Mouse (Mus musculus): ENCODE data around the gene Il23r. TPM values are rescaled to one million over a fixed set of nuclear protein-coding genes. Genes with fewer than 3 reads are reported as not detected.

Gene Il23r
- polyA plus RNA-seq (2014; fragmentation: Nextera tagmentation; extraction: Ambion mirVana): not detected in 2 replicates

DNA sequence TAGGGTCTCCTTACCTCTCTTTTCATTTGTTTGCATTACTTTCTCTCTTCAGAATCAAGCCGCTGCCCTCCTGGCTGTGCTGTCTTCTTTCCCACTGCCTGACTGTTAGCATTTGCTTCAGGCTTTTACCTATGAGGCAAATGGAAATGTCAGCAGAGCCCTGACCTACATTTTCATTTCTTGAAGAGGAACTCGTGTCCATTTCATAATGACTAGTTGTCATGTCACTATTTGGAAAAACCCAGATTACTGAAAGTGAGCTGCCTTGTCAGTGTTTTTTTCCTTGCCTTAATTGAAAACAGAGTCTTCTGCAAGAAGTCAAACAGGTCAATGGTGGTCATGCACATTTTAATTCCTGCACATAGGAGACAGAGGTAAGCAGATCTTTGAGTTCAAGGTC, at the start of gene Il23r:
Il23r (minus strand) TSS at position 101 of the 400 bp plus-strand sequence.
- H3K4me3 ChIP-seq (ENCODE audit: control insufficient read depth in 1 of 2, insufficient read depth in 1 of 2, low read depth in 1 of 2, low read length in 2 of 2): no peak within 1 kb of the TSS
- H3K4me2 ChIP-seq (ENCODE audit: low read length): no peak within 1 kb of the TSS
- H3K4me1 ChIP-seq (ENCODE audit: control insufficient read depth in 2 of 2, insufficient read depth in 2 of 2, low read length in 2 of 2): no peaks in the 10 kb centered on the region
- no peak within 1 kb of the TSS for H3K27ac ChIP-seq (replicated peaks in 1 of 2; ENCODE audit: control insufficient read depth in 1 of 2, insufficient read depth in 1 of 2, low read depth in 2 of 2, low read length in 2 of 2)
- WGBS: 78% methylated on average over 2 of the region's 2 CpGs
- no peaks in the 10 kb centered on the region for H3K9me3 ChIP-seq (ENCODE audit: control insufficient read depth, low read length)
- no peak within 1 kb of the TSS for H3K9ac ChIP-seq (ENCODE audit: low read length)
- no peaks in the 10 kb centered on the region for H3K27me3 ChIP-seq (ENCODE audit: control insufficient read depth, insufficient read depth, low read length)
- ATAC-seq (ENCODE audit: insufficient number of reproducible peaks, insufficient read depth, low FRiP score, low read depth): no peak
- no peaks in the 10 kb centered on the region for H3K36me3 ChIP-seq (ENCODE audit: control insufficient read depth, insufficient read depth, low read length)

GRCm38 (mm10) chr6:67535777-67536054, 44.1 kb upstream of the Il23r start, which contains the start of gene Tacstd2:
Gene Tacstd2, minus strand, starts transcription at chr6:67535796.
- 6% methylated on average over 8 of the region's 8 CpGs for WGBS
- ATAC-seq (ENCODE audit: insufficient number of reproducible peaks, insufficient read depth, low FRiP score, low read depth): no peak
- peak within 1 kb of the TSS; percentile 25; the same call in 1 of the 2 replicates for H3K9ac ChIP-seq (ENCODE audit: low read length)
- H3K4me3 ChIP-seq (ENCODE audit: control insufficient read depth in 1 of 2, insufficient read depth in 1 of 2, low read depth in 1 of 2, low read length in 2 of 2): peak within 1 kb of the TSS; percentile 46 to 49
- peak within 1 kb of the TSS; percentile 86 for H3K4me2 ChIP-seq (ENCODE audit: low read length)
- H3K36me3 ChIP-seq (ENCODE audit: control insufficient read depth, insufficient read depth, low read length): no peaks in the 10 kb centered on the region
- H3K27ac ChIP-seq (replicated peaks in 1 of 2; ENCODE audit: control insufficient read depth in 1 of 2, insufficient read depth in 1 of 2, low read depth in 2 of 2, low read length in 2 of 2): no peak within 1 kb of the TSS
- no peaks in the 10 kb centered on the region for H3K9me3 ChIP-seq (ENCODE audit: control insufficient read depth, low read length)
- H3K27me3 ChIP-seq (ENCODE audit: control insufficient read depth, insufficient read depth, low read length): peaks cover 64% of the 10 kb centered on the region
- H3K4me1 ChIP-seq (ENCODE audit: control insufficient read depth in 2 of 2, insufficient read depth in 2 of 2, low read length in 2 of 2): peaks cover 3 to 12% of the 10 kb centered on the region in 2 experiments; a peak in 3 of 4 replicates

GRCm38 (mm10) chr6:67535005-67535776, 43.5 kb upstream of the Il23r start:
- ATAC-seq (ENCODE audit: insufficient number of reproducible peaks, insufficient read depth, low FRiP score, low read depth): no peak
- peaks cover 64% of the 10 kb centered on the region for H3K27me3 ChIP-seq (ENCODE audit: control insufficient read depth, insufficient read depth, low read length)

DNA sequence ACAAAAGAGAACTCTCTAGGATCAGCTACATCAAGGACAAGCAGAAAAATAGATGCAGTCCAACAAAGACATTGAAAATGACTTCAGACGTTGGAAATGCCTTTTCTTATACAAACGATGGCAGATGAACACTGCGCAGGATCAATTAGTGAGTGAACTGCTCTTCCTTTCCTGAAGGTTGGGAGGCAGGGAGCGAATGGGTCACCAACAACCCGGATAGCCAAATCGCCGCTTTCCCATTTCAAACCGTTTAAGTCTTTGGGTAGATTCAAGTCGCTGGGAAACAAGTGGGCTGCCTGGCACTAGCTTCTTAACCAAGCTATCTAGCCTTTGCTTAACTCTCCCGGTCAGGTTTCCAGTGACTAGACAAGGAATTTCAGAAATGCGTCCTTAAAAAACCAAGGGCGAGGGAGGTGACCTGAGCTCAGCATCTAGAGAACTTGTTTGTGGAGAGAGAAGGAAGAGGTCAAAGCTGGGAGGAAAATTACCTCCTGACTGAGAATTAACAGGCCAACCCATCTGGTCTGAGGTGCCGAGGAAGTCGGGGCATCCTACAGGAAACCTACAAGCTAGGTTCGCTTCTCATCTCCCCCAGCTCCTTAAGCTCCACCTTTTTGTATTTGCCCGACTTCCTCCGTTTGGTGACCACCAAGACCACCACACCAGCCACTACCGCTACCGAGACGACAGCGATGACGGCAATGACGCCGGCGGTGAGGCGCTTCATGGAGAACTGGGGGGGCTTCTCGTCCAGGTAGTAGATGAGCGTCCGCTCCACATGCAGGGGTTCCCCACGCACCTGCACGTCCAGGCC, 42.7 kb upstream of the Il23r start:
- Histone ChIP-seq H3K9ac (ENCODE audit: low read length) (peak overlapping the region; percentile 25; the same call in 1 of the 2 replicates), H3K9me3 (ENCODE audit: control insufficient read depth, low read length) (no peaks in the 10 kb centered on the region), H3K27ac (replicated peaks in 1 of 2; ENCODE audit: control insufficient read depth in 1 of 2, insufficient read depth in 1 of 2, low read depth in 2 of 2, low read length in 2 of 2) (no peak overlapping the region), H3K36me3 (ENCODE audit: control insufficient read depth, insufficient read depth, low read length) (no peaks in the 10 kb centered on the region), H3K4me2 (ENCODE audit: low read length) (peak overlapping the region; percentile 86), H3K4me1 (ENCODE audit: control insufficient read depth in 2 of 2, insufficient read depth in 2 of 2, low read length in 2 of 2) (peaks cover 3 to 12% of the 10 kb centered on the region in 2 experiments; a peak in 3 of 4 replicates), H3K27me3 (ENCODE audit: control insufficient read depth, insufficient read depth, low read length) (peaks cover 64% of the 10 kb centered on the region), H3K4me3 (ENCODE audit: control insufficient read depth in 1 of 2, insufficient read depth in 1 of 2, low read depth in 1 of 2, low read length in 2 of 2) (peak overlapping the region; percentile 46 to 49)
- WGBS: 11% methylated on average over 31 of the region's 31 CpGs
- ATAC-seq (ENCODE audit: insufficient number of reproducible peaks, insufficient read depth, low FRiP score, low read depth): no peak

More at GRCm38 (mm10) chr6:67535005-67535776, 43.5 kb upstream of the Il23r start:
- H3K9me3 ChIP-seq (ENCODE audit: control insufficient read depth, low read length): no peaks in the 10 kb centered on the region
- peak overlapping the region; percentile 86 for H3K4me2 ChIP-seq (ENCODE audit: low read length)
- H3K36me3 ChIP-seq (ENCODE audit: control insufficient read depth, insufficient read depth, low read length): no peaks in the 10 kb centered on the region
- peak overlapping the region; percentile 25; the same call in 1 of the 2 replicates for H3K9ac ChIP-seq (ENCODE audit: low read length)
- peaks cover 3 to 12% of the 10 kb centered on the region in 2 experiments; a peak in 3 of 4 replicates for H3K4me1 ChIP-seq (ENCODE audit: control insufficient read depth in 2 of 2, insufficient read depth in 2 of 2, low read length in 2 of 2)
- WGBS: 1% methylated on average over 62 of the region's 62 CpGs
- H3K27ac ChIP-seq (replicated peaks in 1 of 2; ENCODE audit: control insufficient read depth in 1 of 2, insufficient read depth in 1 of 2, low read depth in 2 of 2, low read length in 2 of 2): no peak overlapping the region
- H3K4me3 ChIP-seq (ENCODE audit: control insufficient read depth in 1 of 2, insufficient read depth in 1 of 2, low read depth in 1 of 2, low read length in 2 of 2): peak overlapping the region; percentile 46 to 49

DNA sequence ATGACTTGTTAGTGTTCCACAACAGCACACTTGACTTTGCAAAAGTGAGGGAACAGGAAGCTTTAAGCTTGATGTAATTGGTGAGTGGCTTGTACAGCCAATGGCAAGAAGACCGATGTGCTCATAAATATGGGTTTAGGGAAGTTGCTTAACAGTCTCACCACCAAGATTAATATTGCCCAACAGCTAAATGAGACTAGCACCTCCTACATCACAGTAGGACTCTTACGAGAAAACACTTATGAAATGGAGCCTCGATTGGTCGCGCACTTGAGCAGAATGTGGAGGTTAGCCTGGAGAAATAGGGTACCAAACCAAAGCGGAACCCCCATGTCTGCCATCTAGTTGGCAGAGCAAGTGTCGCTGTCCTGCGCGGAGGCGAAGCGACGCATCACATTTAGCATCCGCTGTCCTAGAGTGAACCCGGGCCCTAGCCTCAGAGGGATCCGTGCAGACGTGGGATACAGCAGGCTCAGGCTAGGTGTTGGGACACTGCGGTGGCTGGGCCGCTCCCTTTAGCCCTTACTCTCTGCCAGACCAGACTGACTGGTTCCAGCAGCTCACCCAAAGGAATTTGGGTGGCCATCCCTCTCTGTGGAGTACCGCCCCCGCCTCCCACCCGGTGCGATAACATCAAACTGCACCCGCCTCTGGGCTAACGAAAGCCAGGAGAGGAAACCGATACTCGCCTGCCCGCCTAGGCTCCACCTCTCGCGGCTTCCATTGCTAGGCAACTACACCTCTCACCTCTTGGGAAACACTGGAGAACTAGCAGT, 41.2 kb upstream of the Il23r start:
- Histone ChIP-seq H3K27me3 (ENCODE audit: control insufficient read depth, insufficient read depth, low read length) (peaks cover 63% of the 10 kb centered on the region), H3K4me3 (ENCODE audit: control insufficient read depth in 1 of 2, insufficient read depth in 1 of 2, low read depth in 1 of 2, low read length in 2 of 2) (peak overlapping the region; percentile 2 to 21; a peak in 3 of 4 replicates), H3K36me3 (ENCODE audit: control insufficient read depth, insufficient read depth, low read length) (no peaks in the 10 kb centered on the region), H3K9ac (ENCODE audit: low read length) (no peak overlapping the region), H3K9me3 (ENCODE audit: control insufficient read depth, low read length) (no peaks in the 10 kb centered on the region), H3K27ac (replicated peaks in 1 of 2; ENCODE audit: control insufficient read depth in 1 of 2, insufficient read depth in 1 of 2, low read depth in 2 of 2, low read length in 2 of 2) (no peak overlapping the region), H3K4me2 (ENCODE audit: low read length) (peak overlapping the region; percentile 56), H3K4me1 (ENCODE audit: control insufficient read depth in 2 of 2, insufficient read depth in 2 of 2, low read length in 2 of 2) (peaks cover 3 to 12% of the 10 kb centered on the region in 2 experiments; a peak in 3 of 4 replicates)
- ATAC-seq (ENCODE audit: insufficient number of reproducible peaks, insufficient read depth, low FRiP score, low read depth): no peak
- WGBS: 10% methylated on average over 29 of the region's 29 CpGs

DNA sequence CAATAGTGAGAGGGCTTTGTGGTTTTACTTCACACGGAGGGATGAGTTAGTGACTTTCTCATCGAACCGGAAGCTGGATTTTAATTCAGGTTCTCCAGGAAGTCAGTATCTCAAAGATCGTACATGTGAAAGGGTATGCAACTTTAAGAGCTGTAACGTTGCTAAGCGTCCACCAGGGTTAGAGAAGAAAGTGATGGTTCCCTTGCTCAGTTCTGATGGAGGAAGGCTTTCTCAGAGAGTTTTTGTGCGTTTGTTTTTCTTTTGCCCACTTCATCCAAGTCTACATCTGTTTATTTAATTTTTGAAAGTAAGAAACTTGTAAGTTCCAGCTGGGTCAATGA, 40.1 kb upstream of the Il23r start:
- 62% methylated on average over 7 of the region's 7 CpGs for WGBS
- Histone ChIP-seq H3K4me2 (ENCODE audit: low read length) (no peak overlapping the region), H3K4me3 (ENCODE audit: control insufficient read depth in 1 of 2, insufficient read depth in 1 of 2, low read depth in 1 of 2, low read length in 2 of 2) (no peak overlapping the region), H3K9ac (ENCODE audit: low read length) (no peak overlapping the region), H3K27ac (replicated peaks in 1 of 2; ENCODE audit: control insufficient read depth in 1 of 2, insufficient read depth in 1 of 2, low read depth in 2 of 2, low read length in 2 of 2) (no peak overlapping the region), H3K9me3 (ENCODE audit: control insufficient read depth, low read length) (no peaks in the 10 kb centered on the region), H3K4me1 (ENCODE audit: control insufficient read depth in 2 of 2, insufficient read depth in 2 of 2, low read length in 2 of 2) (peaks cover 3 to 12% of the 10 kb centered on the region in 2 experiments; a peak in 3 of 4 replicates), H3K36me3 (ENCODE audit: control insufficient read depth, insufficient read depth, low read length) (no peaks in the 10 kb centered on the region), H3K27me3 (ENCODE audit: control insufficient read depth, insufficient read depth, low read length) (peaks cover 55% of the 10 kb centered on the region)
- ATAC-seq (ENCODE audit: insufficient number of reproducible peaks, insufficient read depth, low FRiP score, low read depth): no peak

Data from heart, embryonic 14.5 days (tissue).